Comparison of ENCODE assay signal across 16 mouse cellular contexts in the genomic region with DNA sequence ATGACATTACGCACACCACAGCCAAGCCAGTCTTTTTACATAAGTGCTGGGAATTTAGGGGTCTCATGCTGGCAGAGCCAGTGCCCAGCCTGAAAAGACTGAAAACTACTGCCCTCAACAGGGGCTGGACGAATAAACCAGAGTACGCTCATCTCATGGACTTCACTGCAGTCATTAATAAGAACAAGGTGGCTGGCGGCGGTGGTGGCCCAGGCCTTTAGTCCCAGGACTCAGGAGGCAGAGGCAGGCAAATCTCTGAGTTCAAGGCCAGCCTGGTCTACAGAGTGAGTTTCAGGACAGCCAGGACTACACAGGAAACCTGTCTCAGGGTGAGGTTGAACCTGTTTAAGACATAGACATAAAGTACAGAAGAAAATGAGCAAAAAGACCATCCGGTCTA. TPM values are rescaled to one million over a fixed set of nuclear protein-coding genes. Genes with fewer than 3 reads are reported as not detected.
DNase-seq lines count a peak whose midpoint lies in the region; ATAC-seq and TF ChIP-seq lines count a peak whose summit lies in the region.
"Had no signal": no experiment of that assay in that cellular context is flagged by ENCODE, and none has a peak within 500 bp of the region (broad histone marks: within the 10 kb centered on the region; RNA-seq: fewer than 3 reads in every experiment).

No protein-coding gene starts in this region.

- no peak for TF ChIP-seq EP300 in heart, adult 2 months (IDR thresholded peaks at IDR 0.05; ENCODE audit: insufficient read depth, low read depth, low read length)

- peaks cover 7% of the 10 kb centered on the region for H3K79me2 ChIP-seq in heart, adult 2 months (replicated peaks; ENCODE audit: control insufficient read depth, insufficient read depth, low read length)

- no peak for TF ChIP-seq CTCF in heart, adult 2 months (IDR thresholded peaks at IDR 0.05)
- no peak for TF ChIP-seq CTCF in embryonic fibroblast, embryonic 13.5 days (IDR thresholded peaks at IDR 0.05; ENCODE audit: borderline replicate concordance, insufficient read depth, low read length)

- DNase-seq in heart, embryonic 10.5 days (ENCODE audit: low spot score): peak; percentile 66
- no peak for DNase-seq in heart, adult 2 months
- no peak for DNase-seq in midbrain, embryonic 10.5 days (ENCODE audit: low spot score)
- DNase-seq in midbrain, embryonic 14.5 days: no peak
- DNase-seq: heart, postnatal 4 days; kidney, postnatal 4 days had no signal

- ATAC-seq in midbrain, embryonic 14.5 days (ENCODE audit: low FRiP score, low TSS enrichment): no peak
- no peak for ATAC-seq in liver, embryonic 16.5 days (ENCODE audit: low read depth)
- ATAC-seq in monocyte, adult 5-6 weeks (replicated peaks; ENCODE audit: insufficient number of reproducible peaks, low FRiP score, low TSS enrichment, poor library complexity, severe bottlenecking): no peak
- ATAC-seq: forebrain, postnatal 0 days; intestine, embryonic 16.5 days; lung, postnatal 0 days; Patski had no signal

- peaks cover 20% of the 10 kb centered on the region for H3K4me1 ChIP-seq in heart, embryonic 10.5 days
- peaks cover 3% of the 10 kb centered on the region for H3K4me1 ChIP-seq in heart, adult 2 months (ENCODE audit: control insufficient read depth, insufficient read depth, low read length)
- H3K4me1 ChIP-seq in midbrain, embryonic 10.5 days: peaks cover 21% of the 10 kb centered on the region
- H3K4me1 ChIP-seq in midbrain, embryonic 14.5 days (ENCODE audit: control insufficient read depth, insufficient read depth, low read length): peaks cover 7% of the 10 kb centered on the region; the same call in 1 of the 2 replicates
- peaks cover 30% of the 10 kb centered on the region for H3K4me1 ChIP-seq in embryonic fibroblast, embryonic 13.5 days (ENCODE audit: control insufficient read depth, insufficient read depth, low read length)
- H3K4me1 ChIP-seq in liver, embryonic 16.5 days (ENCODE audit: control insufficient read depth, low read depth, low read length): peaks cover 65% of the 10 kb centered on the region

- H3K4me3 ChIP-seq in heart, embryonic 10.5 days: no peak overlapping the region
- H3K4me3 ChIP-seq in heart, adult 2 months: no peak overlapping the region
- peak overlapping the region; percentile 14; the same call in 1 of the 2 replicates for H3K4me3 ChIP-seq in midbrain, embryonic 10.5 days
- H3K4me3 ChIP-seq in midbrain, embryonic 14.5 days (replicated peaks; ENCODE audit: low read depth, low read length): no peak overlapping the region
- 0 out of 2 replicates have a peak overlapping the region, but pooled peaks have one; percentile 9 for H3K4me3 ChIP-seq in embryonic fibroblast, embryonic 13.5 days (ENCODE audit: insufficient read depth, low read length)
- H3K4me3 ChIP-seq in liver, embryonic 16.5 days (ENCODE audit: low read depth, low read length): no peak overlapping the region

- H3K36me3 ChIP-seq in heart, embryonic 10.5 days: peaks cover 9% of the 10 kb centered on the region
- peaks cover 3% of the 10 kb centered on the region; the same call in 1 of the 2 replicates for H3K36me3 ChIP-seq in heart, adult 2 months (ENCODE audit: control insufficient read depth, insufficient read depth, low read length)
- peaks cover 15% of the 10 kb centered on the region for H3K36me3 ChIP-seq in midbrain, embryonic 10.5 days
- H3K36me3 ChIP-seq in midbrain, embryonic 14.5 days (ENCODE audit: control insufficient read depth, insufficient read depth, low read length): peaks cover 9% of the 10 kb centered on the region
- no peaks in the 10 kb centered on the region; the same call in 1 of the 2 replicates for H3K36me3 ChIP-seq in liver, embryonic 16.5 days (ENCODE audit: control insufficient read depth, insufficient read depth)

- H3K27me3 ChIP-seq in heart, embryonic 10.5 days (ENCODE audit: insufficient read depth, poor library complexity, severe bottlenecking): no peaks in the 10 kb centered on the region; the same call in none of the 2 replicates
- no peaks in the 10 kb centered on the region for H3K27me3 ChIP-seq in heart, adult 2 months (ENCODE audit: control insufficient read depth, insufficient read depth, low read length)
- H3K27me3 ChIP-seq in midbrain, embryonic 10.5 days (ENCODE audit: low read depth, poor library complexity, severe bottlenecking): 0 out of 2 replicates have a peak, but pooled peaks cover 5% of the 10 kb centered on the region
- no peaks in the 10 kb centered on the region for H3K27me3 ChIP-seq in midbrain, embryonic 14.5 days (ENCODE audit: control insufficient read depth, insufficient read depth, low read length)
- no peaks in the 10 kb centered on the region for H3K27me3 ChIP-seq in liver, embryonic 16.5 days (ENCODE audit: control insufficient read depth, insufficient read depth, low read depth, low read length)

- no peak for TF ChIP-seq POLR2A in heart, adult 2 months (IDR thresholded peaks at IDR 0.05; ENCODE audit: insufficient read depth, low read depth, low read length)
- no peak for TF ChIP-seq POLR2A in embryonic fibroblast, embryonic 13.5 days (IDR thresholded peaks at IDR 0.05; ENCODE audit: low read depth, low read length)

- intact Hi-C loops in heart, adult 2 months (cut with DNase I): loop anchor here (5.0 kb wide), 1 partner anchor 44 kb away; the partner anchor contains the start of gene Rhbdf1

- H3K4me2 ChIP-seq in midbrain, embryonic 14.5 days (ENCODE audit: low read length): no peak overlapping the region
- H3K4me2 ChIP-seq in liver, embryonic 16.5 days (ENCODE audit: low read depth, low read length): peak overlapping the region; percentile 15

- WGBS in heart, embryonic 10.5 days: 89% methylated on average over 6 of the region's 6 CpGs
- 93% methylated on average over 6 of the region's 6 CpGs for WGBS in heart, adult 2 months
- WGBS in midbrain, embryonic 10.5 days: 95% methylated on average over 6 of the region's 6 CpGs
- 91% methylated on average over 6 of the region's 6 CpGs for WGBS in midbrain, embryonic 14.5 days
- WGBS in liver, embryonic 16.5 days (ENCODE audit: insufficient replicate concordance): 82% methylated on average over 6 of the region's 6 CpGs

- no peak overlapping the region for H3K9ac ChIP-seq in heart, adult 2 months (ENCODE audit: low read depth, low read length)
- no peak overlapping the region for H3K9ac ChIP-seq in midbrain, embryonic 14.5 days (replicated peaks; ENCODE audit: low read length)
- peak overlapping the region; percentile 54 for H3K9ac ChIP-seq in liver, embryonic 16.5 days (ENCODE audit: low read depth, low read length)

- no peaks in the 10 kb centered on the region for H3K9me3 ChIP-seq in heart, embryonic 10.5 days
- H3K9me3 ChIP-seq in midbrain, embryonic 10.5 days (replicated peaks): no peaks in the 10 kb centered on the region
- H3K9me3 ChIP-seq in midbrain, embryonic 14.5 days (ENCODE audit: control insufficient read depth, low read length): no peaks in the 10 kb centered on the region
- H3K9me3 ChIP-seq in liver, embryonic 16.5 days (replicated peaks; ENCODE audit: control insufficient read depth, low read length): no peaks in the 10 kb centered on the region
- H3K9me3 ChIP-seq: midbrain, embryonic 12.5 days had no signal

- peak overlapping the region; percentile 56 for H3K27ac ChIP-seq in heart, embryonic 10.5 days
- no peak overlapping the region for H3K27ac ChIP-seq in heart, adult 2 months
- 0 out of 2 replicates have a peak overlapping the region, but pooled peaks have one; percentile 17 for H3K27ac ChIP-seq in midbrain, embryonic 10.5 days (replicated peaks)
- no peak overlapping the region for H3K27ac ChIP-seq in midbrain, embryonic 14.5 days (replicated peaks; ENCODE audit: low read depth, low read length)
- peak overlapping the region; percentile 73; the same call in 1 of the 2 replicates for H3K27ac ChIP-seq in embryonic fibroblast, embryonic 13.5 days (ENCODE audit: insufficient read depth, low read length)
- H3K27ac ChIP-seq in liver, embryonic 16.5 days (ENCODE audit: low read length): peak overlapping the region; percentile 99

RNA-seq across cellular contexts. Expression of gene Nprl3, which starts 1.3 kb away (rescaled TPM):
- polyA plus RNA-seq in heart, embryonic 10.5 days (2016; fragmentation: Nextera tagmentation; extraction: Ambion mirVana): 43.8 and 44.5 TPM in 2 replicates
- 10 to 100 TPM; 27.1 to 27.2 TPM for total RNA-seq in heart, adult 2 months (2021)
- 59.5 and 79.9 TPM in 2 replicates for polyA plus RNA-seq in heart, adult 2 months (2012; rRNA removed)
- 42.6 and 45.3 TPM in 2 replicates for polyA plus RNA-seq in midbrain, embryonic 10.5 days (2016; fragmentation: Nextera tagmentation; extraction: Ambion mirVana)
- 33.6 and 36.9 TPM in 2 replicates for polyA plus RNA-seq in midbrain, embryonic 14.5 days (2014; fragmentation: Nextera tagmentation; extraction: Ambion mirVana)
- 43.1 and 49.4 TPM in 2 replicates for polyA plus RNA-seq in embryonic fibroblast, embryonic 13.5 days (2011; ENCODE audit: insufficient read length, low read depth, missing spikeins)
- polyA plus RNA-seq in liver, embryonic 16.5 days (2015; fragmentation: Nextera tagmentation; extraction: Ambion mirVana): 30.8 and 31.5 TPM in 2 replicates
- 15.3 to 23.5 TPM (median 19.7 TPM) in 3 replicates for total RNA-seq in monocyte, adult 5-6 weeks (2017)

RNA-seq across cellular contexts. Expression of gene Hba-x, which starts 10.0 kb away (rescaled TPM):
- polyA plus RNA-seq in heart, embryonic 10.5 days (2016; fragmentation: Nextera tagmentation; extraction: Ambion mirVana): 8,501 and 9,179 TPM in 2 replicates
- not detected for total RNA-seq in heart, adult 2 months (2021)
- not detected in 2 replicates for polyA plus RNA-seq in heart, adult 2 months (2012; rRNA removed)
- polyA plus RNA-seq in midbrain, embryonic 10.5 days (2016; fragmentation: Nextera tagmentation; extraction: Ambion mirVana): 2,848 and 3,100 TPM in 2 replicates
- 29.1 and 77.0 TPM in 2 replicates for polyA plus RNA-seq in midbrain, embryonic 14.5 days (2014; fragmentation: Nextera tagmentation; extraction: Ambion mirVana)
- not detected in 2 replicates for polyA plus RNA-seq in embryonic fibroblast, embryonic 13.5 days (2011; ENCODE audit: insufficient read length, low read depth, missing spikeins)
- polyA plus RNA-seq in liver, embryonic 16.5 days (2015; fragmentation: Nextera tagmentation; extraction: Ambion mirVana): 43.7 and 47.4 TPM in 2 replicates
- total RNA-seq in monocyte, adult 5-6 weeks (2017): not detected in 3 replicates
- total RNA-seq: forebrain, postnatal 0 days; left cerebral cortex, postnatal 14 days had no signal
- polyA plus RNA-seq: forebrain, postnatal 0 days; gonadal fat pad, adult 2 months; Patski had no signal

RNA-seq across cellular contexts. Expression of gene Hba-a1, which starts 17.1 kb away (rescaled TPM):
- polyA plus RNA-seq in heart, embryonic 10.5 days (2016; fragmentation: Nextera tagmentation; extraction: Ambion mirVana): 4,954 and 6,566 TPM in 2 replicates
- total RNA-seq in heart, adult 2 months (2021): over 10,000 TPM in 1 of 2 experiments, 1,000 to 10,000 TPM in 1; 5,353 to 37,215 TPM
- polyA plus RNA-seq in heart, adult 2 months (2012; rRNA removed): 3,162 and 34,446 TPM in 2 replicates
- 2,199 and 2,239 TPM in 2 replicates for polyA plus RNA-seq in midbrain, embryonic 10.5 days (2016; fragmentation: Nextera tagmentation; extraction: Ambion mirVana)
- 1,330 and 1,946 TPM in 2 replicates for polyA plus RNA-seq in midbrain, embryonic 14.5 days (2014; fragmentation: Nextera tagmentation; extraction: Ambion mirVana)
- not detected in 2 replicates for polyA plus RNA-seq in embryonic fibroblast, embryonic 13.5 days (2011; ENCODE audit: insufficient read length, low read depth, missing spikeins)
- polyA plus RNA-seq in liver, embryonic 16.5 days (2015; fragmentation: Nextera tagmentation; extraction: Ambion mirVana): 72,809 and 72,929 TPM in 2 replicates
- total RNA-seq in monocyte, adult 5-6 weeks (2017): 197 to 2,631 TPM (median 2,328 TPM) in 3 replicates
- polyA plus RNA-seq: Patski had no signal

RNA-seq across cellular contexts. Expression of gene Hbq1b, which starts 20.6 kb away (rescaled TPM):
- polyA plus RNA-seq in heart, embryonic 10.5 days (2016; fragmentation: Nextera tagmentation; extraction: Ambion mirVana): 13.9 and 16.8 TPM in 2 replicates
- 1 to 10 TPM in 1 of 2 experiments, under 1 TPM in 1; 0.70 to 2.4 TPM for total RNA-seq in heart, adult 2 months (2021)
- 1.5 and 3.8 TPM in 2 replicates for polyA plus RNA-seq in heart, adult 2 months (2012; rRNA removed)
- polyA plus RNA-seq in midbrain, embryonic 10.5 days (2016; fragmentation: Nextera tagmentation; extraction: Ambion mirVana): 5.8 and 6.6 TPM in 2 replicates
- polyA plus RNA-seq in midbrain, embryonic 14.5 days (2014; fragmentation: Nextera tagmentation; extraction: Ambion mirVana): 0.74 TPM in 1 of 2 replicates, not detected in the other
- polyA plus RNA-seq in embryonic fibroblast, embryonic 13.5 days (2011; ENCODE audit: insufficient read length, low read depth, missing spikeins): not detected in 2 replicates
- polyA plus RNA-seq in liver, embryonic 16.5 days (2015; fragmentation: Nextera tagmentation; extraction: Ambion mirVana): 158 and 159 TPM in 2 replicates
- 6.8 TPM in 1 of 3 replicates, not detected in the others for total RNA-seq in monocyte, adult 5-6 weeks (2017)
- polyA plus RNA-seq: Patski had no signal

RNA-seq across cellular contexts. Expression of gene Hba-a2, which starts 30.1 kb away (rescaled TPM):
- 9,075 and 12,184 TPM in 2 replicates for polyA plus RNA-seq in heart, embryonic 10.5 days (2016; fragmentation: Nextera tagmentation; extraction: Ambion mirVana)
- total RNA-seq in heart, adult 2 months (2021): over 10,000 TPM in 1 of 2 experiments, 1,000 to 10,000 TPM in 1; 4,976 to 34,253 TPM
- 9,938 and 81,467 TPM in 2 replicates for polyA plus RNA-seq in heart, adult 2 months (2012; rRNA removed)
- polyA plus RNA-seq in midbrain, embryonic 10.5 days (2016; fragmentation: Nextera tagmentation; extraction: Ambion mirVana): 3,984 and 4,102 TPM in 2 replicates
- 3,589 and 5,155 TPM in 2 replicates for polyA plus RNA-seq in midbrain, embryonic 14.5 days (2014; fragmentation: Nextera tagmentation; extraction: Ambion mirVana)
- not detected in 2 replicates for polyA plus RNA-seq in embryonic fibroblast, embryonic 13.5 days (2011; ENCODE audit: insufficient read length, low read depth, missing spikeins)
- 165,200 and 165,281 TPM in 2 replicates for polyA plus RNA-seq in liver, embryonic 16.5 days (2015; fragmentation: Nextera tagmentation; extraction: Ambion mirVana)
- total RNA-seq in monocyte, adult 5-6 weeks (2017): 1,478 to 24,418 TPM (median 22,273 TPM) in 3 replicates
- polyA plus RNA-seq: Patski had no signal

Comparison
In these comparisons a context has a peak if more than half of its experiments do, and no peak if none do; other contexts are left out.
1. H3K27ac ChIP-seq: peak in heart, embryonic 10.5 days (single experiment), midbrain, embryonic 10.5 days (single experiment), embryonic fibroblast, embryonic 13.5 days (single experiment) and liver, embryonic 16.5 days (single experiment); none in heart, adult 2 months (single experiment) and midbrain, embryonic 14.5 days (single experiment).
2. H3K4me3 ChIP-seq: peak in midbrain, embryonic 10.5 days (single experiment) and embryonic fibroblast, embryonic 13.5 days (single experiment); none in heart, embryonic 10.5 days (single experiment), heart, adult 2 months (single experiment), midbrain, embryonic 14.5 days (single experiment) and liver, embryonic 16.5 days (single experiment).
3. RNA of gene Hba-x, which starts 10.0 kb away (polyA plus RNA-seq): 8,501 to 9,179 TPM in heart, embryonic 10.5 days, 2,848 to 3,100 TPM in midbrain, embryonic 10.5 days, 29.1 to 77.0 TPM in midbrain, embryonic 14.5 days and 43.7 to 47.4 TPM in liver, embryonic 16.5 days; not detected in heart, adult 2 months and not detected in embryonic fibroblast, embryonic 13.5 days; every median in the first group is over 10 times any median in the second.
4. RNA of gene Hba-a1, which starts 17.1 kb away (polyA plus RNA-seq): 72,809 to 72,929 TPM in liver, embryonic 16.5 days, 3,162 to 34,446 TPM in heart, adult 2 months, 4,954 to 6,566 TPM in heart, embryonic 10.5 days, 2,199 to 2,239 TPM in midbrain, embryonic 10.5 days and 1,330 to 1,946 TPM in midbrain, embryonic 14.5 days; not detected in embryonic fibroblast, embryonic 13.5 days; every median in the first group is over 1,000 times any median in the second.